Mouse (Mus musculus) ES-Bruce4 (cell line): ENCODE data around the gene Chrna3.

Experiments used
- EP300 ChIP-seq: IDR thresholded peaks from 2 replicates; pipeline ENCODE4 v1.6.1; 2011; ENCODE audit warnings: low read depth, low read length; ENCODE audit not compliant: insufficient read depth
- POLR2A ChIP-seq: IDR thresholded peaks from one replicate; pipeline ENCODE4 v1.8.1; 2011; ENCODE audit warnings: low read length; ENCODE audit not compliant: insufficient read depth

DNA sequence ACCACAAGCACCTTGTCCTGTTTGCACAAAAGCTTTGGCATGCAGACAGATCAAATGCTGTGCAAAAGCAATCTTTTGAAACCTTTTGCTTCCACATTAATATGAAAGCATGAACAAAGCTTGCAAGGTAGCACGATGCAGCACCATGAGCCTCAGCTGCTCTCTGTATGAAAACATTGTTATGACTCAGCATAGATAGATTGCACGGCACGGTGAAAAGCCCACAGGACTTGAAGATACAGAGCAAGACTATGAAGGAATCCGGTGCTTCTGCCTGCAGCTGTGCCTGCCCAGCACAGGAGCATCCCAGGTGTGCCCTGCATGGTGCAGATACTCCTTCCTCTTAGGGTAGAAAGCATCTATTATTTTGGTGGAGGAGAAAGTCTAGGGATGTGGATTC, 22.8 kb downstream of the Chrna3 start:
- TF ChIP-seq EP300 (no peak), POLR2A (no peak)
